Mouse (Mus musculus): ENCODE measurements around the gene Stoml2.
A peak's percentile ranks its signal among the peaks of the same experiment; 100 is the strongest.

Stoml2 gene

DNA sequence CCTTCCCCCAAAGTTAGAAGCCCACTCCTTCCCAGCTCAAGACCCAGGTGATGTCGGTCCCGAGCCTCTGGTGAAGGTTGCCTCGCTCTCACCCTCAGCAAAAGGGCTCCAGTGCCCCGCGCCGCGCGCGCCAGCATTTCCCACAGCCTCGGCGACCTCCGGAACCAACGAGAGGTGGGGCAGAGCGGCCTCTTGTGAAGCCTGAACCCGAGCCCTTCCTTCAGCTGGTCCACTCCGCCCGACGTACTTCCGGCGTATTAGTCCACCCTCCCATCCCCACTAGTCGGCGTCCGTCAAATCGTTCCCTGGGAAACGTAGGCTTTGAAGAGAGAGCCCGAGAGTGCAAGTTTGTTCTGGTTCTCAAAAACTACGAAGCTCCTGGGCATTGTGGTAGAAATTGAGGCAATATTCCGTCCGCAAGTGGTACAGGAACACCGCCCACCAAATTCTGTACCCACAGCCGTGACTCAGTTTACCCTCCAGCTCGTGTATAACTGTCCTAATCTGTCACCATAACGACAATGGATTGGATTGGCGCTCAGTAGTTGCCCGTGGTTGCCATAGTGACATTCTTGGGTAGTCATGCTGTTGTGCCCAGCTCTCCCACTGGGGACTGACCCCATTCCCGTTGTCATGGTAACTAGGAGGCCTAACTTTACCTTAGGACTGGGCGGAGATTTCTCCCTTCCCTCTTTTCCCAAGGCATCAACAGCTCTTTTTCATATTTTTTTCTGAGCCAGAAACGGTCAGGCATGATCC, at the start of gene Stoml2:
Stoml2 (minus strand) TSS at position 474 of the 759 bp plus-strand sequence.
- peak; percentile 92 for DNase-seq

DNA sequence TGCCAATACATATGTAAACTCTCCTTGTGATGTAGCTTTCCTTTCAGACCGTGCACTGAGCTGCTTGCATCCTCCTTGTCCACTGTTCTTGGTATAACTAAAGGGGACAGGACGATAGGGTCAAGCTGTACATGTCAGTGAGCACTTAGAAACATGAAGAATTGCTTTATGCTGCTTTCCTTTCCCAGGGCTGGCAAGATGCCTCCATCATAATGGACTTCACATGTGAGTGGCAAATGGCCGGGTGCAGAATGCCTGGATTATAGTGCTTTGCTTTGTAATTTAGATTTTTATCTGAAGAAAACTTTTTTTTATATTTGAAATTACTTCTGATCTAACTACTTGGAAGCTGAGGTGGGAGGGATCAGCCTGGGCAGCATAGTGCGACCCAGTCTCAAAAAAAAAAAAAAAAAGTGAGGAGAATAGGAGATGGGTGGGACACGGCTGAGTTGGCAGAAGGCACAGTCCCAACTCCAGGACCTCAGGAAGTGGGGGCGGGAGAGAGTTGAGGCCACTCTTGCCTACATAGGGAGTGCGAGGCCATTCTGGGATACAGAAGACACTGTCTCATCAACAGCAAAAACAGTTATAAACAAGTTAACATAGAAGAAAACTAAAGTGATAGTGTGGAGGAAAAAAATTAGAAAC, 46.7 kb upstream of the Stoml2 start:
- DNase-seq, result no peak

DNA sequence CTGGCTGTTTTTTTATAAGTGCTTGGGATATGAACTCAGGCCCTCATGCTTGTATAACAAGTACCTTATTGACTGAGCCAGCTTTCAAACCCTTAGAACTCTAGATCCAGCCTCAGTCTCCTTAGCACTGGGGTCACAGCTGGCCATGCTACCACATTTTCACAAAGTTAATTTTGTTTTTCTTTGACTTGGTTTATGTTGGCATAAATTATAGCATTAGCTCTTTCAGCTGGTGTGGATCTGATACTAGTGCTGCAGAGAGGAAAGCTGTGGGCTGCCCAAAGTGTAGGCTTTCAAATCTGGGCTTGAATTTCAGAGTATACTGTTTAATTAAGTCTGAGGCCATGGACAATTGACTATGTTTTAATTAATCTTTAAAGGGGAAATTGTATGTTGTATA, 43.4 kb upstream of the Stoml2 start:
- DNase-seq, result no peak

DNA sequence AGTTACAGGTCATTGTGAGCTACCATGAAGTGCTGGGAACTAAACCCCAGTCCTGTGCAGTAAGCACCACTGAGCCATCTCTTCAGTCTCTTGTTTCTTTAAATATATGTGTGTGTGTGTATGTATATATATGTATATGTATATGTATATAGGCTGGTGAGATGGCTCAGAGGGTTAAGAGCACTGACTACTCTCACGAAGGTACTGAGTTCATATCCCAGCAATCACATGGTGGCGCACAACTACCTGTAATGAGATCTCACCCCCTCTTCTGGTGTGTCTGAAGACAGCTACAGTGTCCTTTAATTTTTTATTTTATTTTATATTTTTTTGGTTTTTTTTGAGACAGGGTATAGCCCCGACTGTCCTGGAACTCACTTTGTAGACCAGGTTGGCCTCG, 34.0 kb upstream of the Stoml2 start:
- DNase-seq, result no peak

DNA sequence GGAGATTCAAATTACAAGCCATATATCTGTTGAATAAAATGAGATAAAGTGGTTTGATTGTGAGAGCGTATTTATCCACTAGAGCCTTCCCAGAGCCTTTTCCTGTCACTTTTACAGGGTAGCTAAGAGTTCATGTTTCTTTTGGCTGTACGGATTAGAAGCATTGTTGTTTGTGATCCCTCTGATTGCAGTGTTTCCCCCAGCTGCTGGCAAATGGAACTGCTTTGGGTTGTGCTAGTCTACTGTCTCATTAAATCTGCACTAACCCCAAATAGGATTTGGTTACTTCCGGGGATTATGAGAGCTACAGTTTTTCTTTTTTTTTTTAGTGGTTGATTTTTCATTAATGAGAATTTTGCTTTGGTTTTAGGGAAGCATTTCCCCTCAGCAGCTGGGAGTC, 28.8 kb upstream of the Stoml2 start:
- DNase-seq, result no peak

DNA sequence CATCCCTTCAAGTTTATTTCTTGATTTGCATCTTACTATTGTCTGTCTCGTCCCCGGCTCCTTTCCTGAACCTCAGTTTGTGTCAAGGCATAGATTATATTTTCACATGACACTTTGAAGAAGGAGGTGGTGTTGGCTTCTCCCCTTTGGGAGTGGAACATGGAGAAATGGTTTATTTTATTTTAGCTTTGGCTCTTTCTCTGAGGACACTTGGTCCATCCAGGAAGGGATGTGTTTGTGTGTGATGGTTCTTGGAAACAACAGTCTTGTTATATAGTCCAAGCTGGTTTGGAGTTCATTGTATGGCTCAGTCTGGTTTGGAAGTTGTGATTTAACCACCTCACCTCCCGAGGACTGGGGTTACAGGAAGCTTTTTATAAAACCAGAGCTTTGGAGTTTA, 28.2 kb upstream of the Stoml2 start:
- DNase-seq, result no peak

DNA sequence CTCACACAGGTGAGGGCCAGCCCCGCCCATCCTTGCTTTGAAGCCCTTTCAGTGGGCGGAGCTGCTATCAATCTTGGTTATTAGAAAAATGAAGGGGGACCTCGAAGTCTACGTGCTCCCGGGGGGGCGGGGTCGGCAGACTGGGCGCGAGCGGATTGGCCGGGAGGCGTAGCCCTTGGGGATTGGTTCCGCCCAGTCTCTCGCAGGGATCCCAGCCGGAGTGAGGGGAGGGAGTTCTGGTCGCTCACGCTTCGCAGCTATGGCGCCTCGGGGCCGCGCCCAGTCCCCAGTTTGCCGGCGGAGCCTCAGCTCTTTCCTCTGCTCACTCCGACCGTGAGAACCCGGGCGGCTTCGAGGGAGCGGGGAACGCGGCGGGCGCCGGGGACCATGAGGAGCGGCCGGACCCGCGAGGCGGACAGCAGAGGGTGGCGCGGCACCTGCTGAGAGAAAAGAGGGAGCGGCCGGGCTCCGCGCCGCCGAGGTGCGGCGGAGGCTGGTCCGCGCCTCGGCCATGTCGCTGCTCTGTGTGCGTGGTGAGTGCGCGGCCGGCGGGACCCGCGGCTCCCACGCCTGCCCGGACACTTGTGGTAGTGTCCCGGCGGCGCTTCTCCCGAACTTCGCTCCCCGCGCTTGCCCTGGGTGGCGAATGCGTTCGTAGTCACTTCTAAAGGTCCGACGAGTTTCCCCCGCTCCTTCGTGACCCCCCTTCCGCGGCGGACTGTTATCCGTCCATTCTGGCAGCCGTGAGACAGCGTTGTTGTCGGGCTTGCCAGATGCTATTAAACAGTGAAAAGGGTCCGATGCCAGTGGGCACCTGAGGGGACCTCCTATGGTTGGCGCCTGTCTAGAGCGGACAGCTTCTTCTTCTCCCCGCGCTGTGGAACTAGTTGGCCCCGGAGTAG, 27.5 kb upstream of the Stoml2 start, which contains the start of gene Unc13b:
Unc13b (plus strand) TSS at position 201 of the 902 bp plus-strand sequence.
- peak; percentile 92 for DNase-seq

DNA sequence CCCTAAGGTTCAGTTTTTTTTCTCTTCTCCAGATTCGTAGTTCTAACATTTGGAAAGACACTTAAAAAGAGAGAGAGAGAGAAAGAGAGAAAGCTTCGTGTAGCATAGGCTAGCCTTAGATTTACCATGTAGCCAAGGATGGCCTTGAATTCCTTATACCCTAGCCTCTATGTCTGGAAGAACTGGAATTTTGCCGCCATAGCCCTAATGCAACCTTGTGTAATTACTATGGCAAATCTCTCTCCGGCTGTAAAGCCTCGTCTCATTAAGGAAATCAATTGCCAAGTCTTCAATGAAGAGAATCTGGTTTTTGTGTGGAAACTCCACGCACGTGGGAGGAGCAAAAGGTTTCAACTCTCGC, 26.9 kb upstream of the Stoml2 start:
- DNase-seq, result no peak

DNA sequence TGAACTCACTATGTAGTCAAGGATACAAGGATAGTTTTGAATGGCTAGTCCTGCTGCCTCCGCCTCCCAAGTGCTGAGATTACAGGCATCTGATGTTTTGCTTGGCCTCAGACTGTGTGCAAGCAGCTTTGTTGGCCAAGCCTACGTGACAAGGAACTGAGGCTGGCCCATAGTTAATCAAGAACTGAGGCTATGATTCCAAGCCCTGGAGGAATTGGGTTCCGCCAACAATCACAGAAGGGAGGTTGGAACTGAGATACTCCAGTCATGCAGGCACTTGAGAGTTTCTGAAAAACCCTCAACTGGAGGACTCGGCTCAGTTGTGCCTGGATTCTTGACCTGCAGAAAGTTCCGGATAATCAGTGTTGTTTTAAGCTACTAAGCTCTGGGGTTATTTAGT, 26.1 kb upstream of the Stoml2 start:
- no peak for DNase-seq

DNA sequence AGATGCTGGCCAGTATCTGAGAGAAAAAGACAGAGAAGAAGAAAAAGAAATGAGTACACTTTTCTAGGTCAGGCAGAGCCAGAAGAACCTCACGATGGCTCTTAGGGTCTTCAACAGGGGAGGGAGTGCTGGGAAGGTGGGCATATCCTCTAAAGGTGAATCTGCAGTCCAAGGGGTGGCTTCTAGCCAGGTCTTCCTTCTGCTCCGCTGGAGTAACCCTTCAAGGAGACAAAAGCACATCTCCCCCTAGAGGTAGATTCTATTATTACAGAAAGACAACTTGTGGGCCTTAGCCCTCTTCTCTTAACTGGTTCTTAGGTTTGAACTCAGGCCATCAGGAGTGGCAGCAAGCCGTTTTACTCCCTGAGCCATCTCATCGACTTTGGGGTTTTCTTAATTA, 21.1 kb upstream of the Stoml2 start:
- DNase-seq, result peak; percentile 55

DNA sequence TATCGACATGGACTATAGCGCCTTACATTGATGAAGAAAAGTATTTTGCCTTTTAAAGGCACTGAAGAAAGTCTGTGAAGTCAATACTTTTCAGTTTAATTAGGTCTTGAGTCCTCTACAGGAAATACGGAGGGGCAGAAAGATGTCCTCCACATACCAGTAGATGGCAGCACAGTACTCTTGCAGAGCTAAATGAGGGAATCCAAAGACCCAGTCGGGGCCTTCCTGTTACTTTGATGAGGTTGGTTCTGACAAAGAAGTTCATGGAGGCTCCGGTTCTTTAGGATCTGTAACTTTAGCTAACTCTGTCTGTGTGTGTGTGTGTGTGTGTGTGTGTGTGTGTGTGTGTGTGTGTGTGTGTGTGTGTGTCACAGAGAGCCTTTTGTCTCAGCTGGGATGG, 15.7 kb upstream of the Stoml2 start:
- DNase-seq, result peak; percentile 72

DNA sequence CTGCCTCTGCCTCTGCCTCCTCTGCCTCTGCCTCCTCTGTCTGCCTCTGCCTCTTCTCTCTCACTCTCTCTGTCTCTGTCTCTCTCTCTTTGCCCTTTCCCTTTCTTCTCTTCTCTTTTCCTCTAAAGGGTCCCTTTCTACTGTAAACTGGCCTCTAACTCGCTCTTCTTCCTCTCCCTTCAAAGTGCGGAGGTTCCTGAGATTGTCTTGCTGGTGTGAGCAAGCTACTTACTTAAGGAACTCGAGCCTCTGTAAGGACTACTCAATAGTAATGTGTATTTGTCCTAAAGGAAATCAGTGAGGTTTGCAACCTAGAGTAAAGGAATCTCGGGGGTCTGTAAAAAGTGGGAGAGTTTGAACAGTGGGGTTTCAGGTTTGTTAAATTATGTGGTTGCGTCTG, 15.1 kb upstream of the Stoml2 start:
- DNase-seq, result no peak

DNA sequence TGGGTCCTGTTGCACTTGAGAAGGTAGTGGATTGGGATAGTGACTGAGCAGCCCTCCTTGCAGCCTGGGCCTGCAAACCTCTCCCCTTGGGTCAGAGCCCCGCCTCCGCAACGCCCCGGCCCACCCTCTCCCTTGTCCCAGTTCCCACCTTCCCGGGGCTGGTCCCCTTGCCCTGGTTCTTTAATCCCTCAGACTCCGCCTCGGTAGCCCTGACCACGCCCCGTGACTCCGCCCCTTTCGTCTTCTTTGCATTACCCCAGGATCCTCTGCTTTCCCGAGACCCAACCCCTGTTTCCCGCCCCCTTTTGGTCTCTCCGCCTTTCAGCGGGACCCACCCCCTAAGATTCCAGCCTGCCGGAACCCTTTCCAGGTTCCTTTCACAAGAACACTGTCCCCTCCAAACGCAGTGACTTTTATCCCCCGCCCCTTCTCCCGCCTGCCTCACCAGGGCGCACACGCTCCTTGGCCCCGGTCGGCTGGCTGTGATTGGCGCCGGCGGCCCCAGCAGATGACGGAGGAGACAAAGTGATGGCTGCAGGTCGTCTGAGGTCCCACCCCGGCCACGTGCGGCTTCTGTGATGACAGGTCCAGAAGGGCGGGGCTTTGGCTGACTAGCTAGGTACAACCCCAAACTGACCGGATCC, 14.3 kb upstream of the Stoml2 start, which contains the start of gene Fam214b:
Fam214b (minus strand) TSS at position 562 of the 644 bp plus-strand sequence.
- DNase-seq, result peak; percentile 100

DNA sequence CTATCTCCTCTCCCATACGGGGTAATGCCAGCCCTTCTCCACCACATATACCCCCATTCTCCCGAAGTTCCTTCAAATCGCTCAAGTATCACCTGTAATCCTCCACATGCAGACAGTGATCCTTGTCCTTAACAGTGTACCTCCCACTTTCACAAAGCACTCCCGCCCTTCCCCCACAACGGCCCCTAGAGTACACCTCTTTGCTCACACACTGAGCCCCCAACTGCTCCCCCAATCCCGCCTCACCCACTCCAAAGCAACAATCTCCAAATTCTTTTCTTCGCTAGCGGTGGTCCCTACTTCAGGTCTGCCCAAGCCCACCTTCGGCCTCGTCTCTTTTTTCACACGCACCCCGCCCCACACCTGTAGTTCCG, 13.8 kb upstream of the Stoml2 start:
- DNase-seq, result no peak

DNA sequence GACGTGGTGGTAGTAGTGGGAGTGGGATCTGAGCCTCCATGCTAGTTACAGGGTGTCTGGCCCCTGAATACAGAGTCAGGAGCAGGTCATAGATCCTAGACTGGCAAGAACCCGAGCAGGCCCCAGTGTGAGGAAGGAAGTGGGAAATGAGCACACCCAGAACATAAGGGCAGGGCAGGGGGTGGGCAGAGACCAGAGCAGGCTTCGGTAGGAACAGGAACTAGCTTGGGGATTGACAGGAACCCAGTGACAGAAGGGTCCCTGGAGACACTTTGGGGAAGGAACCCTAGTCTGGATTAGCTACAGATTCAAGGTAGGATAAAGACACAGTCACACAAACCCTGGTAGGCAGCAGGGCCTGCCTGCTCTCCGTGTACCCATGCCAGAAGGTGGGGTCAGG, 13.2 kb upstream of the Stoml2 start:
- peak; percentile 37 for DNase-seq

DNA sequence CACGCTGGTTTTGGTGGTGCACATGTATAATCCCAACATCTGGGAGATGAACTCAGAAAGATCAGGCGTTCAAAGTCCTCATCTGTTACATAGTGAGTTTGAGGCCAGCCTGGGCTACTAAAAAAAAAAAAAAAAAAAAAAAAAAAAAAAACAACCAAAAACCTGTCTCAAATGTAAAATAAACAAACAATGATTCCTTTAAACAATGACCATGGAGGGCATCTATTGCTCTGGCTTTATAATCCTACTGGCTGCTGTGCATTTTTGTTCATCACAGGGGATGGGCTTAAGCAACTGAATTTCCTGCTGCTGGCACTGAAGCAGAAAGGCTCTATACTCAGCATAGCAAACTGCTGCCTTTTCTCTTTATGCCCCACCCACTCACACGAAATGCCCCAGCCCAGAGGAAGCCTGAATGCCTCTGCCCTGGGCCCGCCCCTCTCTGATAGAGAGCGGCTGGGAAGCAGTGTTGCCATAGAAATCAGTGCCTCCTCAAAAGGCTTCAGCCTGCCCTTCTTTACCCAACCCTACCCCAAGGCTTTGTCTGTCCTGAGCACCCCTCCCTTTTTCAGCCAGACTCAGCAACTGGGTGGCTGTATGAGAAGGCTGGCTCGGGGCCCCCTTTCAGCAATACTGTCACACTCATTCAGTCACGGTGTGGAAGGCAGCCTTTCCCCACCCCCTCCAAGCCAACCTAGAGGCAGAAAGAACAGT, 12.3 kb upstream of the Stoml2 start:
- peak; percentile 46 for DNase-seq

DNA sequence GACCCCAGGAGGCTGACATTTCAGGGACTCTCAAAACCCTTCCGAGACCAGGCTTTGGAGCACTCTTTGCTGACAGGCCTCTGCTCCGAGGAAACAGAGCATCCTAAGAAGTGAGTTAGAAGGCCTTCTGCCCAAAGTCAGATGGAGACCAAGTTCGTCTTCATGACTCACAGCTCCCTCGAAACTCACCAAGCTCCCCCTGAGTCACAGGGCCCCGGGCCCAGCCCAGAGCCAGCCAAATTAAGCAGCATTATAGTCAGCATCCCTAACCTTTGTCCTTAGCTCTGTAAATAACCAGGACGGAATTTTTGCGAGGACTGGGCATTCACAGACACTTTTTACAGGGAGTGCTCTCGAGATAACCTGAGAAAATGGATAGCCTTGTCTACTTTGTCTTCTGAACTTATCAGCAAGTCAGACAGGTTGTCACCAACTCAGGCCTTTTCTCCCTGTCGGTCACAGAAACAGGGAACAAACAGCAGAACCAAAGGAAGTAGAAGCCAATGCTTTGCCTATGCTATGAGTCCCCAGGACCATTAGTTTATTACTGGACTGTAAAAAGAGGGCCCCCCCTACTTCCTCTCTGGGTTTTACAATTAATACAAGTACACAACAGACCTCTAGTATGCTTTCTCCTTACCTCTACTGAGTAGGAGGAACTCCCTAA, 9.5 kb upstream of the Stoml2 start:
- no peak for DNase-seq

DNA sequence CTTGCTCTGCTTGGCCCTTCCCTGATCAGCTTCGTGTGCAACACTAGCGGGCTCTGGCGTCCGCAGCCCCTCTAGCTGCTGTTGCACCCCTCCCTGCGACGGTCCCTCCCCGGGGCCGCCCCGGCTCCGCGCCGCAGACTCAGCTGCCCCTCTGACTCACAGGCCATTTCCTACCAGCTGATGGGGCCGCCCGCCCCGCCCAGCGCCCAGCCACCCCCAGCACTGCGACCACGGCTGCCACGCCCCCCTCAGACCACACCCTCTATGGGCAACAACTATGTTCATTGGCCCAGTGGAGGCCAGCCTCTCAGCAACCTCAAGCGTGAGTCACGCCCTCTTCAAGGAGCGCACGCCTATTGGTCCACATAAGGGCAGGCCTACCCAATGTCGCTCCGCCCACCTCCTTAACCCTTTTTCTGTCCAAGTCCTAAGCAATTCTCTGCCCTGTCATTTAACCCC, 8.6 kb upstream of the Stoml2 start:
- peak; percentile 94 for DNase-seq

DNA sequence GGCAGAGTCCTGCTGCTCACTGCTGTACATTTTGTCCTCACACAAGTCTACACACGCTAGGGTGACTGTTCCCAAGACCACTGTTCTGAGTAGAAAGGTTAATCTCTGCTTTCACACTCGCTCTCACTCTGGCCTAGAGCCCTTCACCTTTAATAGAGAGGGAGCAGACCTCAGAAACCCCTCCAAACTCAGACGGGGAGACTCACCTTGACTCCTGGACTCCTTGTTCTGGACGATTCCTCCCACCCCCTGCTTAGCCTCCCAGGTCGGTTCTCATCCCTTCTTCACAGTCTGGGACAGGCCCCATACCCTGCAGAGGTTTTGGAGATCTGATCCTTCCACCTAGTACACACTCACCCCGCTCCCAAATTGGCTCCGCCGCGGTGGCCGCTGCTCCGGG, 8.1 kb upstream of the Stoml2 start:
- peak; percentile 11 for DNase-seq

DNA sequence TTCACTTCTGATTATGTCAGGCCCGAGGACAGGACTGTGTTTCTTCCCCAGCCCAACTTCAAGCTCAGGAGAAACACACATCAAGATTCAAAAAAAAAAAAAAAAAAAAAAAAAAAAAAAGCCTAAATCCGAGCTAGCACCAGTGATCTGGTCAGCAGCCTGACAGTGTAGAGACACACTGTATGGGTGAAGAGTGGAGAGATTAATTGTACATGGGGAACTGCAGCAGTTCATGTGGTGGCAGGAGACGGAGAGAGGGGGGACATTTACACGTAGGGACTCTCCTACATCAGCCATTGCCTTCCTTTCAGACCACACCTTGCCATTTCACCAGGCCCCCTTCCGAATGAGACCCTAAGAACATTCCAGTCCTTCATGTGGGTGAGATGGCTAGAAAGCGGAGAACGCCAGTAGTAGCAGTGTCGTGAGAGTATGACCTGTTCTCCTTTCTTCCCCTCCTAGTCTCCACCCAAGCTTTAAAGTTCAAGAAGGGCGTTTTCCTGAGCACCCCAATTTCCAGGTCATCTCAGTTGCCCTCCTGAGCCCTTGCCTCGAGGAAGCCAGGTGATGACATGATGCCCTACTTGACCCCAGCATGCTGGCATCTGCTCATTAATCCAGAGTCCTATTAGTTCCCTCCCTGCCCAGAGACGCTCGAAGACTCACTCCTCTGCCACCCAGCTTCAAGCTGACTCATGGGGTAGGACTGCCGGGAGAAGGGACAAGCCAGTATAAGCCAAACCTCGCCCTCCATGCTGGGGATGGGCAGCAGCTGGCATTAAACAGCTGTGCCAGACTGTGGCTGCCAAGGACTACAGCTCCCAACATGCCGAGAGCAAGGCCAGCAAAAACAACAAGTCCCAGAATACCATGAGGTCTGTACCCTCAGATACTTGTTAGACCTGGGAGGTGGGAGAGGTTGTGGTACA, 7.3 kb upstream of the Stoml2 start:
- peak; percentile 28 for DNase-seq

Data from kidney, adult 18-20 months (tissue).